Mouse (Mus musculus) heart, adult 2 months (tissue): ENCODE data around the gene Kcnc1.

ENCODE experiments used
- CTCF ChIP-seq: fragments of 200-600 bp; IDR thresholded peaks from 2 replicates; pipeline ENCODE4 v1.8.1; 2022; ENCODE audit warnings: antibody characterized with exemption, mild to moderate bottlenecking, moderate library complexity
- EP300 ChIP-seq: fragments of 200-500 bp; IDR thresholded peaks from 2 replicates; pipeline ENCODE4 v1.6.1; 2011; ENCODE audit warnings: low read depth, low read length, control low read depth; ENCODE audit not compliant: insufficient read depth
- POLR2A ChIP-seq: fragments of 200-500 bp; IDR thresholded peaks from 2 replicates; pipeline ENCODE4 v1.6.1; 2011; ENCODE audit warnings: mild to moderate bottlenecking, low read depth, low read length, control low read depth; ENCODE audit not compliant: insufficient read depth

- TF ChIP-seq CTCF = no peak
- TF ChIP-seq POLR2A = no peak
- no peak for TF ChIP-seq EP300
These were observed 81.2 kb downstream of the Kcnc1 start for GRCm38 (mm10) chr7:46477456-46477855.
